Mouse (Mus musculus) brown adipose tissue, adult 24 weeks (tissue): ENCODE results near the gene Lsm4. TPM values are rescaled to one million over a fixed set of nuclear protein-coding genes. Genes with fewer than 3 reads are reported as not detected.

Source experiments
- H3K27ac ChIP-seq: fragments of 200-500 bp; replicated peaks from 2 replicates; pipeline ENCODE4 v1.5.1; 2012; ENCODE audit warnings: low read depth, mild to moderate bottlenecking, low read length
- H3K4me1 ChIP-seq: fragments of 200-500 bp; 2 replicates; pipeline ENCODE4 v1.6.1; 2012; ENCODE audit warnings: low read length, mixed read lengths; ENCODE audit not compliant: control insufficient read depth, insufficient read depth, insufficient read length
- H3K4me3 ChIP-seq: fragments of 200-500 bp; 2 replicates; pipeline ENCODE4 v1.5.1; 2012; ENCODE audit warnings: low read depth, mild to moderate bottlenecking, low read length, moderate library complexity; ENCODE audit not compliant: insufficient read depth
- polyA plus RNA-seq: library from polyadenylated mRNA; stranded (reverse); fragments of >200 nt; gene quantifications from 2 replicates; pipeline ENCODE4 v1.2.4, GENCODE M21; 2012; ENCODE audit not compliant: missing spikeins, insufficient read depth, insufficient read length

Gene Lsm4
- polyA plus RNA-seq, 1 experiment: 121 TPM

DNA sequence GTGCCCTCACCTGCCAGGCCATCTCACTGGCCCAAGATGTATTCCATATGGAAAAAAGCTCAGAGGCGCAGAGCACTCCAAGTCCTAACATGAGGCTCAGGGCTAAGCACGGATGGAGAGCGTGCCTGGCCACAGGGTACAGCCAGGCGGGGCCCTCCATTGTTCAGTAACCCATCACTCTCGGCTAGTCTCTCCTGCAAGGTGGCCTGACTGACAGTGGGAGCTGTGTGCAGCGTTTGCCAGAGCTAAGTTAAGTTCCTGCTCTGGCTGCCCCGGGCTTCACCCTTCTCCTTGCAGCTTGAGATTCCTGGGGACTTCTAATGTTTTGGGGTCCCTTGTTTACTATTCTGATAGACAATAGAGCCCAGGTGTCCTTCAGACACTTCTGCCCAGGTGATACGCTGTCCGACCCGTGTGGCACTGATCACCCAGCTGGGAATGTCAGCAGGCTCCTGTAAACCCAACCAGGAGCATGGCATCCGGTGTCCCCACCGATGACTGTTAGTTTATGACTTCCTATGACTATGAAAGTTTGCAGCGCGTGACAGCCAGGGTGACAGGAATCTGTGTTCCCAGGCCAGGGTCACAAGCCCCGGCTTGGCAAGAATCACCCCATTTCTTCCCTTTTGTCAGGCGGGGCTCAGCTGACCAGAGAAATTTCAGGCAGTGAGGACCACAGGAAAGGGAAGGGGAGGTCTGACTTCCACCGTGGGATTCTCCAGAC, 27.4 kb upstream of the Lsm4 start:
- H3K27ac ChIP-seq: peak overlapping the region; percentile 88
- H3K4me1 ChIP-seq: peaks cover 40% of the 10 kb centered on the region

DNA sequence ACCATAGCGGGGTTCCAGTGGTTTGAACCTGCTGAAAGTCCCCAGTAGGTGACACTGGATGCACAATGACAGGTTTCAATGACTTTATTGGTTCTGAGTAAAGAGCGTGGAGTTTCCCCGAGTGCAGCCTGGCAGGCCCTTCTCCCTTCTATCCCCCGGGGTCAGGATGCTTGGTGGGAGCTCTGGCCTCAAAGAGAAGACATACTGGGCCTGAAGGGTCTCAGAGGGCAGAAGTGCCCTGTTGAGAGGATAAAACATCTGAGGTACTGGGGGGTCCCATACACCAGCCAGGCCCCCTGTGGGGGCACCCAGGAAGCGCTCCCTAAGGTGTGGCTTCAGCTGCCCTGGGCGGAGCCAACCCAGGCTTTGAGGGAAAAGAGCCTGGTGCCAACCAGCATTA, 26.7 kb upstream of the Lsm4 start:
- peaks cover 40% of the 10 kb centered on the region for H3K4me1 ChIP-seq

More for the DNA sequence above, 27.4 kb upstream of the Lsm4 start:
- no peak overlapping the region for H3K4me3 ChIP-seq

DNA sequence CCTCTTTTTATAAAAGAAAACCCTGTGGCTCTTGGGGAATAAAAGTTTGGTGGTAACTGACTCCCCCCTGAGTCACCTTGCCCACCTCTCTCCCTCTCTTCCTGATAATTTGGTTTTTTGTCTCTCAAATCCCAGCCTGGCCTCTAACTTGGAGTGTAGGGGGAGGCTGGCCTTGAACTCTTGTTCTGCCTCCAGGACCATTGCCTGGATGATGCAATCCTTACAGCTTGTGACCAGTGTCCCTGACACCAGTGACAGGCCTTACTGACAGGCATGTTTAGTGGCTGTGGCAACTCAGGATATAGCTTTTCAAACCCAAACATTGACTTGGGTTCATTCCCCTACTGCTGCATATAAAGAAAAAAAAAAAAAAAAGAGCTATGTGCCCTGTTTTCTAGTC, 26.3 kb upstream of the Lsm4 start:
- H3K4me1 ChIP-seq: peaks cover 40% of the 10 kb centered on the region
- H3K4me3 ChIP-seq: no peak overlapping the region
- peak overlapping the region; percentile 88 for H3K27ac ChIP-seq

More for the DNA sequence above, 26.7 kb upstream of the Lsm4 start:
- Histone ChIP-seq H3K27ac (peak overlapping the region; percentile 88), H3K4me3 (no peak overlapping the region)

DNA sequence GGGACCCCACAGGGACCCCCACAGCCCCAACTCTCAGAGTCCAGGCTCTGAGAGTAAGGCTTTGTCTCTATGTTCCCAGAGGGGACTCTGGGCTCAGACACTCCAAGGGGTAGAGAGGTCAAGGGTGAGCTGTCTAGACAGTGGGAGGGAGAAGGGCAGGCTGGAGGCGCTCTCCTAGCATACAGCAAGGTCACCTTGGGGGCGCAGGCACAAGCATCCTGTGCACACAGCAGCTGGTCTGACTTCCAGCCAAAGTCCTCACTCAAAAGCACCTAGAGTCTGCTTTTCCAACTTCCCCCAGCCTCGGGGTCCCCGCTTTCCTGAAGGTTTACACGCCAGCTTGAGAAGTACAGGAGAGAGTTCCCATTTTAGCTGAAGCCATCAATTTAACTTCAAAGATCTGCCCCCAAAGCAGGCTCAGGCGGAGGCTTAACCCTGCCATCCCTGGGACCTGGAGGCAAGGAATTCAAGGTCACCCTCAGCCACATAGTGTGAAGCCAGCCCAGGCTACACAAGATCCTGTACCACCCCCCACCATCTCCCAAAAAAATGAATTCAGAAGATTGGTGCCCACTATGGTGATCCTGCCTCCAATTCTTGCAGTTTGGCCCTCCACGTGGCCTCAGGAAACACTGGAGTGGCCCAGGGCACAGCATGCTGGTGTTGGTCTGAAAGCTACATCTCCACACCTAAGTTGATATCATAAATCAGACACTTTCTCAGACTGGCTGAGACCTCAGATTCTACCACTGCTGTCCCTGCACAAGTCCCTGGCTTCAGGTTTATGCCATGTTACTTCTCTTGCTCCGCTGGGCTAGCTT, 25.5 kb upstream of the Lsm4 start:
- no peak overlapping the region for H3K4me3 ChIP-seq
- H3K4me1 ChIP-seq: peaks cover 40% of the 10 kb centered on the region
- peak overlapping the region; percentile 94 for H3K27ac ChIP-seq

DNA sequence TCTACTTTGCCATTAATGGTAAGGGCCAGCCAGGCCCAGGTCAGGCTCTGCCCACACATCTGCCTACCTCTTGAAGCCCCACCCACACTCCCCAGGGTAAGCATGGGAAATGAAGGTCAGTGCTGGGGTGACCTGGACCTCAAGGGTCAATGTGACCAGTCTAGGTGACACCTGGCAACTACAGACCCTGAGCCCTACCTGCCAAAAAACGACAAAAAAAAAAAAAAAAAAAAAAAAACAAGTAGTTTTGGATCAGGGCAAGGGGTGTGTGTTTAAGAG, 24.9 kb upstream of the Lsm4 start:
- peaks cover 40% of the 10 kb centered on the region for H3K4me1 ChIP-seq
- H3K4me3 ChIP-seq: no peak overlapping the region
- peak overlapping the region; percentile 94 for H3K27ac ChIP-seq

DNA sequence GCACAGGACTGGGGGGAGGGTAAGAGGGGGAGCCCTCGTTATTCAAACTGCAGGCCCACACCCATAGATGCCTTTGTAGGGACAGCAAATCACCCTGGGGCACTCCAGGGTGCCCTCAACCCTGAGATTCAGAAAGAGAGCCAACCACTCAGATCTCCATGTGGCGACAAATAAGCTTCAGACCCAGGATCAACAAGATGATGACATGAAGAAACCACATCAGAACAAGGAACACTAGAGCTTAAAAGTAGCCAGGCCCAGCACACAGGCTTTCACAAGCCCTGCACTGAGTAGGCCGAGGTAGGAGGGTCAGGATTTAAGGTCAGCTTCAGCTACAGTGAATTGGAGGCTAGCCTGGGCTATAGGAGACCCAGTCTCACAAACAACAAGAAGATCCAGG, 24.1 kb upstream of the Lsm4 start:
- H3K4me3 ChIP-seq: no peak overlapping the region
- H3K4me1 ChIP-seq: peaks cover 40% of the 10 kb centered on the region
- peak overlapping the region; percentile 94 for H3K27ac ChIP-seq

DNA sequence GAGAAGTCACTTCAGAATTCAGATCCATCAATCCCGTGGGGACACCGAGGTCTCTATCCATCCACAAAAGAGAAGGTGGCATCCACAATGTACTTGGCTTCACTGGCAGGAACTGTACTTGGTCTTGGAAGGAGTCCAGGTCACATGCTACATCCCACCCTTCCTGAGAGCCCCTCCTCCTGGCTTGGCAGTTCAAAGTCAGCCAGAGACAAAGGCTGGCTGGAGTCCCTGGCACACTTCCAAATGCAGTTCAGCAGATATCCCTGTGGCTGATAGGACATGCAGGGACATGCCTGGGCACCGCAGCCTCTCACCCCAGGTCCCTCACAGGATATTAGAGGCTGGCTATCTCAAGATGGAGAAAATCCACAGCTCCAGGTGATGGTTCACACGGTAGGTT, 23.7 kb upstream of the Lsm4 start:
- H3K4me1 ChIP-seq: peaks cover 40% of the 10 kb centered on the region
- H3K4me3 ChIP-seq: no peak overlapping the region
- H3K27ac ChIP-seq: peak overlapping the region; percentile 94

DNA sequence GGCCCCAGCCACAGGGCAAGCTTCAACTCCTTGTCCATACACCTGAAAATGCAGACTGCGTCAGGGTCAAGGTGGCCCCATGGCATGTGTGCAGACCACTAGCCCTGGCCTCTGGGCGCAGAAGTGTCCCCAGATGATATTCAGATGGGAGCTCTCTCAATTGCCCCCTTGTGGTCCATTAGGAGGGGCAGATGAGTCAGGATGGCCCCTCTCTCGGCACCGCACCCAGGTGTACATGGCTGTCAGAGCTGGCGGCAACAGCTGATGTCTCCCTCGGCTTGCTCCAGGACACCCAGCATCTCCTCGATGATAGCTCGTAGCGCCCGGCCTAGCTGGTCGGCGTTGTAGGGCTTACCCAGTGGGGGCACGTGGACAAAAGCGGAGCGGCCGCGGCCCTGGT, 22.7 kb upstream of the Lsm4 start:
- peaks cover 40% of the 10 kb centered on the region for H3K4me1 ChIP-seq
- no peak overlapping the region for H3K4me3 ChIP-seq
- H3K27ac ChIP-seq: no peak overlapping the region

DNA sequence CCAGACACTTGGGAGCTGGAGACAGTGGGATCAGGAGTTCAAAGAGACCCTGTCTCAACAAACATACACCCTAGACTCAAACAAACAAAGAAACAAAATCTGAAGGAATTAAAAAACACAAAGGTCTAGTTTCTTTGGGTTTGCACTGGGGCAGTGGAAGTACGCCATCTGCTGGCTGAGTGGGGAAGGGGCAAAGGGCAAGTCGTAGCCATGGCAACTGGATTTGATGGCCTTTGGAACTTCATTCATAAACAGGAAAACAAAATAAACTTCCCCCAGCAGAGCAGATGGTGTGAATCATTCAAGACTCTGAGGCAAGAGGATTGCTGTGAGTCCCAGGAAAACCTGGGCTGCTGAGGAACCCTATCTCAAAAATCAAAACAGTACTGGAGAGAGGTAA, 19.8 kb upstream of the Lsm4 start:
- Histone ChIP-seq H3K27ac (no peak overlapping the region), H3K4me3 (no peak overlapping the region), H3K4me1 (peaks cover 15% of the 10 kb centered on the region)

DNA sequence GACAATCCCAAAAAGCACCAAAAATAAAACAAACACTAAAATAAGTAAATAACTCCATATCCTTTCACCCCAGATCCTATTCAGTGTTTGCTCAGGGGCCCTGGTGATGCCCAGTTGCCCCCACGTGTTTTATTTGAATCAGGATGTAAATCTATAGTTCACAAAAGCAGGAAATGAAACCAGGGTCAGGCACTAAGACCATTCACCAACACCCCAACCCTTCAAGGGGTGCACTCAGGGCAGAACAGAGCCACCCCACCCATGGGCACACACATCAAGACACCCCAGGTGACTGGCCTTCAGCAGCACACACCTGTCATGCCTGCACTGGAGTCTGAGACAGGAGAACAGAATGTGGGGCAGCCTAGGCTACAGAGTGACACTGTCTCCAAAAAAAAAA, 18.9 kb upstream of the Lsm4 start:
- Histone ChIP-seq H3K4me3 (no peak overlapping the region), H3K27ac (no peak overlapping the region), H3K4me1 (peaks cover 12% of the 10 kb centered on the region)

DNA sequence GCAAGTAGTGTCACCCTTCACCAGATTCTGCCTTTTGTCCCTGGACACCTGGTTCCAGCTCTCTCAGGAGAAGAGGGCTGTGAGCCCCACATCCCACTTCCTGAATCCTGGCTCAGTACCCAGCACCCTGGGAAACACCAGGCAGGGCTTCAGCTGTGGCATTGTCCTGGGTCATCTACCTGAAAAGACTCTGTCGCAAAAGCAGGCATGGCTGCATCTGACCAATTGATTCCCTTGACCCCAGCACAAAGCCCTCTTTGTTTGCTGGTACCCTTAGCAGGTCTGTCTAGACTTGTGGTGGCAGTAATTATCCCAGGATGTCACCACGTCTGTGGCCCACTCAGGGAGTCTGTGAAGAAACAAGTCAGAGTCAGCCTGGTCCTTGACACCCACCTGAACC, 17.6 kb upstream of the Lsm4 start:
- Histone ChIP-seq H3K4me1 (0 out of 2 replicates have a peak, but pooled peaks cover 6% of the 10 kb centered on the region), H3K4me3 (no peak overlapping the region), H3K27ac (no peak overlapping the region)

DNA sequence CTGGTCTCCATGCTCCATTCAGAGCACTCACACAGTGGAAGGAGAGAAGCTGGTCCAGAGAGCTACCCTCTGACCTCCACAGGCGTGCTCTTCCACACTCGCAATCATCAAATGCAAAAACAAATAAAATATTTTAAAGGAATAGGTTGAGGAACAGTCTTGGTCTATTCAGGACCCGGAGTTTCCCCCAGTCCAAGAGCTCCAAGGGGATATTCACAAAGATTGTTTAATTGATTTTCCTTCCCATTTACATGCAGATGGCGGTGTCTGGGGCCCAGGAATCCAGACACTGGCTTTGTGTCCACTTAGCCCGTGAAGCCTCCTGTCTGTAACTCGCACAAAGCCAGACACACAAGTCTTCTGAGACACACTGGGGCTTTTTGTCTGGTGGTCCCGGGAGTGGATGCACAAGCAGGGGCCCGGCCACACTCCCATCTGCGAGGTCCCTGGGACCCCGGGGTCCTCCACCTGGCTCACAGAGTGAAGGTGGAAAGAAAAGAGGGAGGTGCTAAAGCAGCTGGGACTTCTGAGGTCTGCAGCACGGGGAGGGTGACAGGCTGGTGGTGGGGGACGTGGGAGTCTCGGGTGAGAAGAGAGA, 16.8 kb upstream of the Lsm4 start:
- no peak overlapping the region for H3K27ac ChIP-seq
- 0 out of 2 replicates have a peak, but pooled peaks cover 6% of the 10 kb centered on the region for H3K4me1 ChIP-seq

DNA sequence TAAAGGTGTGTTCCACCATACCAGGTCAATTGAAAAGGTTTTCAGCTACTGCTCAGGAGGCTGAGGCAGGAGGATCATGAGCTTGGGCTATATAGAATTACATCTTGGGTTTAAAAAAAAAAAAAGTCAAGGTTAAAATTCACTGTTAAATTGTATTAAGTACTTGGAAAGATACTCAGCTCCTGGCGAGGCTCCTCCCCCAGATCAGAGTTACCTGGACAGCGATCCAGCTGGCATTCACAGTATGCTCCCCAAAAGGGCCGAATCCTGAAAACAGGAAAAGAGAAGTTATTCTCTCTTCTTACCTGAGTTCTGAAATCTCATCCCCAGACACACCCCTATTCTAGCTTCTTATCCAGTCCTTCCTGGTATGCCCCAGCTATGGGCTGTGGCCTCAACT, 15.8 kb upstream of the Lsm4 start:
- H3K4me1 ChIP-seq: 0 out of 2 replicates have a peak, but pooled peaks cover 6% of the 10 kb centered on the region
- no peak overlapping the region for H3K27ac ChIP-seq
- H3K4me3 ChIP-seq: no peak overlapping the region

More for the DNA sequence above, 16.8 kb upstream of the Lsm4 start:
- no peak overlapping the region for H3K4me3 ChIP-seq

DNA sequence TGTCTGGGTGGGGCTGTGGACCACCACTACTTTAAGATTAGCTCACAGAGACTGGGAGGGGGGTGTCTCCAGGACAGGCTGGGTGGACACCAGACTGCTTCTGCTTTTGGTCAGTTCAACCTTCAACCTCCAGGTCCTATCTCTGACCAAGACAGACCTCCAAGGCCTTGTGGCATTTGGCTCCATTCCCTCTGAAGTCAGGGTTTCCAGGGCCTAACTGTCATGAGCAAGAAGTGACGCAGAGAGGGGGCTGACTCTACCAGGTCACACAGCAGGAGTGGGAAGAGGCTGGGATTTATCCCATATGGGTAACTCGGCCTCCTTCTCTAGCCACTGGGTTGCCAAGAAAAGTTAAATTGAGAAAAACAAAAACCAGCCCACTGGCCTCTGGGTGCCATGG, 15.3 kb upstream of the Lsm4 start:
- Histone ChIP-seq H3K4me1 (0 out of 2 replicates have a peak, but pooled peaks cover 6% of the 10 kb centered on the region), H3K27ac (no peak overlapping the region), H3K4me3 (no peak overlapping the region)

DNA sequence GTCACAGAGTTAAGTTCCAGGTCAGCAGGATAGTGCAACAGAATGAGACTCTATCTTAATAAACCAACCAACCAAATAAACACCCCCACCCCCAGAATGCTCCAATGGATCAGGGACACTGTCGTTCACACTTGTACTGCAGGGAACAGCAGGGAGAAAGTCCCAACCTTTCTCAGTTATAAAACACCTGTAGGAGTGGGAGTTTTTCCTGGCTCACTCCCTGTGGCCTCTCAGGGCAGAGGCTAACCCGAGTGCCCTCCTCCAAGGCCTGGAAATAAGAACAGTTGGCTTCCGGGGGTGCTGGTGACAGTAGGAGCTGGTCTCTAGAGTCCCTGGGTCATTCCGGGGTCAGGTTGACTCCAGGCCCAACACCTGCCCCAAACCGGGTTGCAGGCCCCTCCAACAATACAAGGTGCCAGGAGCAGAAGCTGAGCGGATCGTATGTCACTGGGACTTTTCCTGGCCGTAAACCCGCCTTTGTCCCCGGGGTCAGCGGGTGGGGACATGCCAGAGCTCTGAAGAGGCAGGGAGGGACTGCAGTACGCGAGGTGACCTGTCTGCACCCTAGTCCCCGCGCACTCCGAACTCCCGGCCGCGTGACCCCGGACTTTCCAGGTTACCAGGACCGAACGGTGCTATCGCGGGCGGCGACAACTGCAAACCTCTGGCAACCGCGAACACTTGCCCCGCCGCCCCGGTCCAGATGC, 14.0 kb upstream of the Lsm4 start:
- H3K4me1 ChIP-seq: 0 out of 2 replicates have a peak, but pooled peaks cover 9% of the 10 kb centered on the region
- peak overlapping the region; percentile 84 for H3K4me3 ChIP-seq
- peak overlapping the region; percentile 48 for H3K27ac ChIP-seq
